Comparison of ENCODE assay signal across 13 mouse cellular contexts in genomic region chr1:88358102-88358654, GRCm38 (mm10). TPM values are rescaled to one million over a fixed set of nuclear protein-coding genes. Genes with fewer than 3 reads are reported as not detected.
DNase-seq lines count a peak whose midpoint lies in the region; ATAC-seq lines count a peak whose summit lies in the region.
"Had no signal": no experiment of that assay in that cellular context is flagged by ENCODE, and none has a peak within 500 bp of the region (broad histone marks: within the 10 kb centered on the region; RNA-seq: fewer than 3 reads in every experiment).

No protein-coding gene starts in this region.

- no peak overlapping the region for H3K4me2 ChIP-seq in hindbrain, embryonic 16.5 days (ENCODE audit: low read length)

- no peaks in the 10 kb centered on the region for H3K9me3 ChIP-seq in hindbrain, embryonic 16.5 days (ENCODE audit: control insufficient read depth, low read length)
- H3K9me3 ChIP-seq in hindbrain, embryonic 10.5 days: no peaks in the 10 kb centered on the region
- H3K9me3 ChIP-seq: forebrain, embryonic 10.5 days had no signal

- ATAC-seq in hindbrain, embryonic 16.5 days: peak; percentile 40; the same call in 1 of the 2 replicates
- ATAC-seq in erythroblast, adult 5-6 weeks (replicated peaks; ENCODE audit: low FRiP score, poor library complexity, severe bottlenecking): no peak

- H3K4me1 ChIP-seq in hindbrain, embryonic 16.5 days (ENCODE audit: control insufficient read depth, insufficient read depth, low read depth, low read length): no peaks in the 10 kb centered on the region
- peaks cover 8% of the 10 kb centered on the region for H3K4me1 ChIP-seq in hindbrain, embryonic 10.5 days (replicated peaks)

- no peak for DNase-seq in hindbrain, embryonic 10.5 days (ENCODE audit: low spot score)
- DNase-seq in cerebellum, adult 11-12 months: peak; percentile 98
- peak; percentile 24 for DNase-seq in kidney, adult 18-20 months
- DNase-seq in kidney, postnatal 4 days: peak; percentile 55 to 70
- DNase-seq in retina, postnatal 1 day: no peak
- no peak for DNase-seq in spleen, adult 12 weeks (ENCODE audit: low spot score)

- H3K9ac ChIP-seq in hindbrain, embryonic 16.5 days (ENCODE audit: low read depth, low read length): no peak overlapping the region

- 72% methylated on average over 7 of the region's 7 CpGs for WGBS in hindbrain, embryonic 16.5 days
- WGBS in hindbrain, embryonic 10.5 days: 83% methylated on average over 7 of the region's 7 CpGs

- H3K27me3 ChIP-seq in hindbrain, embryonic 16.5 days (replicated peaks; ENCODE audit: control insufficient read depth, insufficient read depth, low read length): no peaks in the 10 kb centered on the region
- H3K27me3 ChIP-seq in hindbrain, embryonic 10.5 days (ENCODE audit: insufficient read depth, poor library complexity, severe bottlenecking): no peaks in the 10 kb centered on the region

- no peaks in the 10 kb centered on the region for H3K36me3 ChIP-seq in hindbrain, embryonic 16.5 days (ENCODE audit: control insufficient read depth, insufficient read depth, low read length)
- H3K36me3 ChIP-seq in hindbrain, embryonic 10.5 days: no peaks in the 10 kb centered on the region
- H3K36me3 ChIP-seq: forebrain, embryonic 10.5 days had no signal

- no peak overlapping the region for H3K4me3 ChIP-seq in hindbrain, embryonic 16.5 days (ENCODE audit: low read length)
- H3K4me3 ChIP-seq in hindbrain, embryonic 10.5 days: no peak overlapping the region
- H3K4me3 ChIP-seq: forebrain, embryonic 10.5 days had no signal

- no peak overlapping the region; the same call in 1 of the 2 replicates for H3K27ac ChIP-seq in hindbrain, embryonic 16.5 days (ENCODE audit: low read depth, low read length)
- H3K27ac ChIP-seq in hindbrain, embryonic 10.5 days: no peak overlapping the region
- H3K27ac ChIP-seq: forebrain, embryonic 10.5 days had no signal

RNA-seq across cellular contexts. Expression of gene Spp2, which starts 48.6 kb away (rescaled TPM):
- polyA plus RNA-seq in hindbrain, embryonic 16.5 days (2015; fragmentation: Nextera tagmentation; extraction: Ambion mirVana): 0.28 TPM in 1 of 2 replicates, not detected in the other
- 0.25 TPM in 1 of 2 replicates, not detected in the other for polyA plus RNA-seq in hindbrain, embryonic 10.5 days (2016; fragmentation: Nextera tagmentation; extraction: Ambion mirVana)
- not detected in 2 replicates for total RNA-seq in erythroblast, adult 5-6 weeks (2015; ENCODE audit: low replicate concordance)
- total RNA-seq in erythroblast, adult 5-6 weeks (2017; ENCODE audit: low replicate concordance): not detected in 2 replicates
- total RNA-seq: ES-E14; layer of hippocampus, postnatal 36 days had no signal
- polyA plus RNA-seq: forebrain, embryonic 10.5 days; heart, embryonic 14.5 days; testis, adult 2 months had no signal

Comparison
In these comparisons a context has a peak if more than half of its experiments do, and no peak if none do; other contexts are left out.
1. DNase-seq: peak in cerebellum, adult 11-12 months (single experiment), kidney, adult 18-20 months (single experiment) and kidney, postnatal 4 days (2 of 2); none in hindbrain, embryonic 10.5 days (single experiment), retina, postnatal 1 day (single experiment) and spleen, adult 12 weeks (single experiment).